Mouse (Mus musculus) cerebellum, postnatal 4 days (tissue): Measurements from ENCODE around the gene Gm20388.

Experiments
- DNase-seq, 2 experiments: peaks; one replicate each; pipeline ENCODE4 v3.0.0; 2022; ENCODE audit warnings: low spot score in 2 of 2, mixed read lengths in 1 of 2

Gm20388 gene

DNA sequence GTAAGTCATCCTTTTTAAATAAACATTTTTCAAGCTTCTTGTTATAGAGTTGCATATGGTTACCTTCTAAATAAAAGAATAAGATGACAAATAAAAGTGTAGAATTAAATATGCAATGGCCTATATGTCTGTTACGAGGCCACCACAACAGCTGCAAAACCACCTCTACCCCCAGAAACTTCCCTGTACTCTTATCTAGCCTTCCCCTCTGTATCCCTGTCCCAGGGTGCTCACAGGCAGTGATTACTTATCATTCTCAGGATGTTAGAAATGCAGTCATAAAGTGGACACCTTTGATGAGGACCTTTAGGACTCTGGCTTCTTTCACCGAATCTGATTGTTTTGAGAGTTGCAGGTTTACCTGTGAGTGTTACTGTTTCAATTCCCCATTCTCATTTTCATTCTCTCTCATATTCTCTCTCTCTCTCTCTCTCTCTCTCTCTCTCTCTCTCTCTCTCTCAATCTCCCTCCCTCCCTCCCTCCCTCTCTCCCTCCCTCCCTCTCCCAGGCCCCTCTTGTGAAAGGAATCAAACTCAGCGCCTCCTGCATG, 1932.6 kb downstream of the Gm20388 start:
- DNase-seq, result no peak

- no peak for DNase-seq
These were observed 1934.1 kb downstream of the Gm20388 start for GRCm38 (mm10) chr8:121844765-121845164.

GRCm38 (mm10) chr8:121846815-121847214, 1936.2 kb downstream of the Gm20388 start:
- no peak for DNase-seq

- no peak for DNase-seq
These were observed 1936.7 kb downstream of the Gm20388 start for GRCm38 (mm10) chr8:121847261-121847822.

DNA sequence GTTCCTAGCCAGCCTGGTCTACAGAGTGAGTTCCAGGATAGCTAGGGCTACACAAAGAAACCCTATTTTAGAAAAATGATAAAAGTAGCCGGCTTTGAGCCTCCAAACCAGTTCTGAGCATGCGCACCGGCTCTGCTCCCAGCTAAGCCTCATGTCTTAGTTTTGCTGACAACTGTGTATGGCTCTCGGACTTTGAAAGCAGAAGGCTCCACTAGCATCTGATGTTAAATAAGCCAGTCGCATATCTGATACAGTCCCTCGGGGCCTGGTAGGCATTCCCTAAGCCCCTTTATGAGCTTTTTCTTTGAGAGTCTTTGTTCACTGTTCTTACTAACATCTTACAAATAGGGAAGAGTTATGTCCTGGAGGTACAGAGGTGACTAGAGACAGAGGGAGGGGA, 1937.3 kb downstream of the Gm20388 start:
- DNase-seq, result no peak

- DNase-seq, result no peak
These were observed 1937.9 kb downstream of the Gm20388 start for GRCm38 (mm10) chr8:121848495-121848894.

- DNase-seq, result no peak
These were observed 1938.7 kb downstream of the Gm20388 start for GRCm38 (mm10) chr8:121849303-121849702.

GRCm38 (mm10) chr8:121850018-121850417, 1939.4 kb downstream of the Gm20388 start:
- peak; percentile 59 to 75 for DNase-seq

DNA sequence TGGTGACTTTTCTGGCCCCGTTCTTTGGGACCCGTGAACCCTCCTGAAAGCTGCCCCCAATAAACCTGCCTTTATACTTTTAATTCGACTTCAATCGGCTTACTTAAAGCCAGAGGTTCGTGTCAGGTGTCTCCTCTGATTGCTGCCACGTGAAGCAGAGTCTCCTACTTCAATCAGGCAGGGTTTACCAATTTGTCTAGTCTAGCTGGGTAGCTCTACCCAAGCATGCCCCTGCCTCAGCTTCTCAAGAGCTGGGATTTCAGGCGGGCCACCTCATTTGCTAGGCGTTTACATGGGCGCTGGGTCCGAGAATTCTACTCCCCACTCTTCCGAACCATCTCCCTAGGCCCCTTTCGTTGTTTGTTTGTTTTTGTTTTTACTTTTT, 1939.8 kb downstream of the Gm20388 start:
- DNase-seq, result no peak

- DNase-seq, result peak; percentile 99 to 100
These were observed 1940.3 kb downstream of the Gm20388 start for GRCm38 (mm10) chr8:121850821-121851470.

GRCm38 (mm10) chr8:121851716-121852115, 1941.1 kb downstream of the Gm20388 start:
- no peak for DNase-seq

DNA sequence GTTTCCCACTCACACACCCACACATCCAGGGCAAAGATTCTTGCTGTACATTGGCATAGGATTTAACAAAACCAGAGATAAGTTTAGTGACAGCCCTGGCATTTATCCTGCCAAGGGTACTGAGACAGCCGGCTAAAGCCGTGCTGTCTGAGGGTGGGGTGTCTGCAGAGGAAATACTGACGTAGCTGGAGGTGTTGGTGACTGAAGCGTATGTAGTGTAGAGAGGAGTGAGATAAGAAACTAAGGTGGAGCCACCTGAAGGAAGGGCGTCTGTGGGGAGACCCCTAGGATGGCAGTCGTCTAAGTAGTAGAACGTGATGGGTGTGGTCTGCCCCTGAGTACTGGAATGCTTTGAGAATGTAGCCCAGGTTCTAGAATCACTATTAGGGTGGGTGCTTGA, 1941.8 kb downstream of the Gm20388 start:
- no peak for DNase-seq

DNA sequence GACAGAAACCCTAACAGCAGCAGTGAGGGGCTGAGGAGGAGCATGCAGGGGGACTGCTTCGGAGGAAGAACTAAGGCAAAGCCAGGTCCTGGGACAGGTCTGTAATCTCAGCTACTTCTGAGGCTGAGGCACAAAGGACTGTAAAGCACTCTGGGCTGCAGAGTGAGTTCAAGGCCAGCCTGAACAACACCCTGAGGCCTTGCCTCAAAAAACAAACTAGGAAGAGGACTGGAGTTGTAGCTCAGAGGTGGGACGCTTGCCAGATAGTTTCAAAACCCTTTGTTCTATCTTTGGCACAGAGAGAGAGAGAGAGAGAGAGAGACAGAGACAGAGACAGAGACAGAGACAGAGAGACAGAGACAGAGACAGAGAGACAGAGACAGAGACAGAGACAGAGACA, 1942.9 kb downstream of the Gm20388 start:
- no peak for DNase-seq

- DNase-seq, result no peak
These were observed 1945.6 kb downstream of the Gm20388 start for GRCm38 (mm10) chr8:121856071-121856746.

DNA sequence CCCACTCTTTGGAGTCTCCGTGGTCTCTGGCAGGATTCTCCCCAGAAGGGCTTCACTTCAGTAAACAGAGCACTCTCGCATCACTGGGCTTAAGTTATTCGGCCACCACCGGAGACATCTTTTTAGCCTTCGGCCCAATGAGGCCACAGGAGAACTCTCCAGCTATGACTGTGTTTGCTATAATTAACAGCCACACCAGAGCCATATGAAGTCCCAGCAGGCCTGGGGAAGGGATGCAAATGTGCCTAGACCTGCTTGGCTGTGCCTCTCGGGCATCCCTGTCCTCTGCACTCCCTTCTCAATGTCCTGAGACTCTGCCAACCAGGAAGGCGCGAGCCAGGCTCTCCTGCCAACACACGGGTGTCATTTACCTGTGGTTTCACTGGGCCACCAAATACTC, 1946.7 kb downstream of the Gm20388 start:
- no peak for DNase-seq

DNA sequence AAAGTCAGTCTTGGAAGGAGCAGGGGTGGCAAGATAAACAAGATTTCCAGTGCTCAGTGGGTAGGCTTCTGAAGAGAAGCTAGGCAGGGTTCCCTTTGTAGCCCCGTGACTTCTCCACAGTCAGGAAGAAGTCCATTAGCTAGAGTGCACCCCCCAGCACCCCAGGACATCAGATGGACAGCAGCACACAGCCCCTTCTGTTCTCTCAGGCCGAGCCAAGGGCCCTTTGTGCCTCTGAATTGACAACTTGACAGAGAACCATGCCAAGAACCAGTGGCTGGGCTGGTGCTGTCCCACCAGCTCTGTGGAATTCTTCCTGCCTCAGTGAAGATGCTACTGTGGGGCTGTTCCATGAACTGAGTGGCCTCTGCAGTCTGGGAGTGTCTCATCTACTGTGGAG, 1947.1 kb downstream of the Gm20388 start:
- DNase-seq, result no peak

DNA sequence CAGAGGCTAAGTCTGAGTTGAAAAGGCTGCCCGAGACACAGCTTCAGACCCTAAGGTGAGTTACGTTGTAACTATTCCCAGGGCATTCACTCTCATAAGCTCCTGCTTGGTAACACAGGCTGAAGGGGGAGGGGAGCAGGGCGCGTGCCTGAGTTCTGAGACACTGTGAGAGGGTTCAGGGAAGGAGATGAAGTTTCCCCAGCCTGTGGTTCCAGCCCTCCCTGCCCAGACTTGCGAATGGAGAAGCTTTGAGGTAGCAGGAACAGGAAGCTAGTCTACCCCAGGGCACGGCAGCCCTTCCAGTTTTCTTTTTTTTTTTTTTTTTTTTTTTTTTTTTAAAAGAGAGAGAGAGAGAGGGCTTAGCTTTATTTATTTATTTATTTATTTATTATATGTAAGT, 1950.6 kb downstream of the Gm20388 start:
- no peak for DNase-seq

GRCm38 (mm10) chr8:121861806-121862548, 1951.3 kb downstream of the Gm20388 start:
- DNase-seq, result no peak

DNA sequence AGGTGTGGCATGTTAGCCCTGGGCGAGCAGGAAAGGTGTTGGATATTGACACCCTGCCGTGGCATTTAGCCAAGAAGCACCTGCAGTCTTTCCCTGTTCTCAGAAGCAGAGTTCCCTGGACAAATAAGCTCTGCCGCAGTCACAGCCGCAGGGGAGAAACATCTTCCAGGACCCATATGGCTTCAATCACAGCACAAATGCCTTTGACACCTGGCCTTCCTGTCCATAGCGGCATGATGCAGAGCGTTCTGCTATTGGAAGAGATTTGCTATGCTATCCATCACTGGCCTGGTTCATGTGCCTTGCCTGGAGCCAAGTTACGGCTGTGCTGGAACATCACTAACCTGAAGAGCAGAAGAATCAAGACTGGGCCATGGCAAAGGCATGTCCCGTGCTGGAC, 1954.7 kb downstream of the Gm20388 start:
- no peak for DNase-seq

DNA sequence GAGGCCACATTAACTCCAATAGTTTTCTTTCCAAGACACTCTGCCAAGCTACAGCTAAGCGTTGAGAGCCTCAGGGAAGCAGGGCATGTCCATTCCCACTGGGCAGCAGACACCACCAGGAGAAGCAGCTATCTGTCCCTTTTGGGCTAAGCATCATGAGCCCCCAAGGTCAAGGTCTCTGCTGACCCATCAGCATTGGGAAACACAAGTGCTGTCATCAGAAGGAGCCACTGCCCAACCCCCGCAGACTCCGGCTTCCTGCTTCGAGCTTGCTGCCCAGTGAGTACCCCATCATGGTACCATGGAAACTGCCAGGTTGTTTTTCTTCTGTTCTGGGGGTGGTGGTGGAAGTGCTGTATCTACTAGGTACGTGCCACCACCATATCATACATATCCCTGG, 1957.6 kb downstream of the Gm20388 start:
- no peak for DNase-seq

DNA sequence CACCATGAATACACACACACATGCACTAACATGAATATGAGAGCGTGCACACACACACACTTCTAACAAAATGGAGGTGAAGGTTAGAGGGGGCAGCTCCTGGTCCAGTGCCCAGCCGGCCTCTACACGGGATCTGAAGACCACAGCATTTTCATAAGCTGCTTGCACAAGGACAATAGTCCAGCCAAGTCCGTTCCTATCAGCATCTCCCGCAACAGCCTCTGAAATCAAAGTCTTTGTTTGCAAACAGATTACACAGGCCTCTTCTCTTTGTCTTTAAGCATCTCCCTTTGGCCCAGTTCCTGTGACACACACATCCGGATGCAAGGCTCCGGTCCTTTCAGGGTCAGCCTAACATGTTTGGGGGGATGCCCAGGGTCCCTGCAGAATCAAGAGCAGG, 1958.3 kb downstream of the Gm20388 start:
- no peak for DNase-seq

DNA sequence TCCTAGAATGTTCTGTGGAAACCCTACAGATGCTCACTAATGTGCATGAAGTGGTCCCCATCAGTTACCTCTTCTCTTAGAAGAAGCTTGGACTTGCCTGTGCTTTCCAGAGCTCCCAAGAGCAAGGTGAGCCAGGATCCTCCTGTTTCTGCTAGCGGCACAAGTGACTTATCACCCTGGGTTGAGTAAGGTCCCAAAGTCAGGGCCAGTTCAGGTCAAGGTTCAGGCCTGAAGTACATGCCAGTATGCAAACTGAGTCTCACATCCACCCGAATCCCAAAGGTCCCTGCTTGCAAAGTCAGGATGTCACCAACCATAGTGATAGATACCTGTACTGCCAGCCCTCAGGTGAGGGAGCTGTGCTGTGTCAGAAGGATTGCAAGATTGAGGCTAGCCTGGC, 1959.5 kb downstream of the Gm20388 start:
- no peak for DNase-seq
